Mouse (Mus musculus) monocyte, adult 2 months (primary cell): Measurements from ENCODE around the gene Ptprm.

Experiments
- DNase-seq, 2 experiments: peaks; one replicate each; pipeline ENCODE4 v3.0.0; 2022; ENCODE audit warnings: low spot score in 2 of 2, low read depth in 1 of 2

The Ptprm gene

GRCm38 (mm10) chr17:66743321-66743720, 610.9 kb downstream of the Ptprm start:
- no peak for DNase-seq

DNA sequence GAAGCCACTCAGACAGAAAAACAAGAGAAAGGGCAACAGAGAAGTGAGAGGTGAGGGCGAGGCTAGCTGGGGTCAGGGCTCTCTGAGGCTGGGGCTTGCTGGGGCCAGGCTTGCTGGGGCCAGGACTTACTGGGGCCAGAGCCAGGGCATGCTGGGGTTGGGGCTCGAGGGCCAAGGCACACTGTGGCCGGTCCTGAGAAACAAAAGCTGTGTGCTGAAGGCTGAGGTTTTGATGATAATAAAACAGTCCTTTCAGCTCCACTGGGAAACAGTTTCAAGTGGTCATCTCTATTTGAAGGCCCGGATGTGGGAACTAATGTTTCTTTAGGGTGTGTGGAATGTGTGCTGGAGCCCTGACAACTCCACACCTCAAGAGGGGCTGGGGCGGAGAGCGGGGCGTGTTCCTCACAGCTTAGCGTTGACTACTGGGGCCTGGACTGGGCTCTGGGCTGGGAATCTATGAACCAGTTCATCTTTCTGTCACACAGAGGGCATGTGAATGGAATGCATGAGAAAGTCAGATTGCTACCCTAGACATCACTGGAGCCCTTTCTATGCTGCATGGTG, 615.4 kb downstream of the Ptprm start:
- no peak for DNase-seq

DNA sequence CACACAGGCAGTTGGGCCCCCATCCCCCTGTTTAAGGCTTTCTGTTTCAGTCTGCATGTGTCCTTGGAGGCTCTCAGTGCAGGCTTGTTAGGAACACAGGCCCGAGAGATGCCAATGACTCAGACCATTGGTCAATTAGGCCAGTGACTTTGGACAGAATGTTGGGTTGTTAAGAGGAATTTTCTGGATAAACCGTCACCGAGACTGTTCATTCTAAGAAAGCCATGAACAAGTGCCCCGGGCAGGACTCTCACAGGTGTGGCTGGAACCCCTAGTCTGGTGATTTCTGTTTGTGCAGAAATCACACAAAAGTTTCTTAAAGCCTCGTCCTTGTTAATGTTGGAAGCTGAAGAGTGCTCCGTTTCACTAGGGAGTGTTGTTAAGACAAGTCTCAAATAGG, 615.9 kb downstream of the Ptprm start:
- DNase-seq, result no peak

DNA sequence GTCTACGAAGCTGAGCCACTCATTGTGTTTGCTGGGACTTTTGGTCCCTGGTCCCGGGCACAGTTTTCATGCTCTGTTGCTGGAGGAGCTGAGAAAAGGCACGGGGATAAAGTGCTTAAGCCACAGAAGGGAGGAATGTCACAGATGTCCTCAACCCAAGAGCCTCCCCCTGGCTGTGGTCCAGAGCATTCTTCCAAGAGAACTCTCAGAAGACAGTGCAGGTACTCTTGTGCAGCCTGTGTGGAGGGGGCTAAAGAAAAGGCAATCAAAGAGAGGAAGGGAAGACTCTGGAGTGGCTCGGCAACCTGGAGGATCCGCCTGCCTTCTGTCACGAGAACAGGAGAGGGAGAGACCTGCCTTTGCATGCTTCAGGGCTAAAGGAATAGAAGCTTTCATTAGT, 617.8 kb downstream of the Ptprm start:
- no peak for DNase-seq

GRCm38 (mm10) chr17:66733541-66733940, 620.7 kb downstream of the Ptprm start:
- no peak for DNase-seq

DNA sequence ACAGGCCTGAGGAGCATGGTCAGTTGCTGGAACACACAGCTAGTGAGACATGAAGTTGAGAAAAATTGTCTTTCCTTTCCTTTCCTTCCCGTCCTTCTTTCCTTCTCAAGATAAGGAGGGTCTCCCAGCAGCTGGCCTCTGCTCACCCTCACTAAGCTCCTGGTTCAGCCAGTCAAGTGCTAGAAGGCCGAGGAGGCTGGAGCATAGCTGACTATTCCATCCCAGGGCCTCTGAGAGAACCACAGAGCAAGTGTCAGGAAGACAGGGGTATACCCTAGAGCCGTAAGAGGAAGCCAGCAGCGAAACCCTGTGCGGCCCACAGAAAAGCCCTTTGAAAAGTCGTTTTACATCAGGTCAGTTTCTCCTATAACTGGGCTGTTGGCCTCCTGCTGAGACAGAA, 624.3 kb downstream of the Ptprm start:
- no peak for DNase-seq

- no peak for DNase-seq
Observed at GRCm38 (mm10) chr17:66720992-66721351, 633.3 kb downstream of the Ptprm start.

DNA sequence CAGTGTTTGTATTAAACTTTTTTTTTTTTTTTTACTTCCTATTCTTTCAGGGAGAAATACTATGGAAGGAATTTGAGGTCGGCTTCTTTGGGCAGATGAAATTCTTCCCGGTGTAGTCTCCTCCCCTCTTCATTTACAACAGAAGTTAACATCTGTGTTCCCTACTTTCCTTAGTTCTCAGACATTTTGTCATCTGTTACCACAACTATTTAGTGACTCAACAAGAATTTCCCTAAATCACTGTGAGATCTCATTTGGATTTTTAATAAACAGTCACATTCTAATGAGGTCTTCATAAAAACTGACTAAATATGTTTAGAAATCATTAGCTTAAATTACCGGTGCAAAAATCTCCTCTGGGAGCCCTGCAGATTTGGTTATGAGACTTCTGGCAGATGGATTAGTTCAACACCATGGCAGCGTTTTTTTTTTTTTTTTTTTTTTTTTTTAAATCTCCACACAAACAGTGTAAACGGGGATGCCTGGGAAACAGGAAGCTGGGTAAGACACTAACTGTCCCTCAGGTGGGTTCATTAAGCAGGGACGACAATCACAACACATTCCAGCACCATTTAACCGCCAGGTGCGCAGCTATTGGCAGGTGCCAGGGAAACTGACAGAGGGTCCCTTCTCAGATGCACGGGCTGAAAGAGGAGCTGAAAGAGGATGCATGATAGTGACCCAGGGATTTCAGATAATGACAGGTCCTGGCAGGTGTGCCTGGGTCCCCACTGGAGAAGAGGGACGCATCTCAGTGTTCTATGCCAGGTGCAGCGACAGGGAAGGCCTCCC, 633.9 kb downstream of the Ptprm start:
- DNase-seq, result no peak

DNA sequence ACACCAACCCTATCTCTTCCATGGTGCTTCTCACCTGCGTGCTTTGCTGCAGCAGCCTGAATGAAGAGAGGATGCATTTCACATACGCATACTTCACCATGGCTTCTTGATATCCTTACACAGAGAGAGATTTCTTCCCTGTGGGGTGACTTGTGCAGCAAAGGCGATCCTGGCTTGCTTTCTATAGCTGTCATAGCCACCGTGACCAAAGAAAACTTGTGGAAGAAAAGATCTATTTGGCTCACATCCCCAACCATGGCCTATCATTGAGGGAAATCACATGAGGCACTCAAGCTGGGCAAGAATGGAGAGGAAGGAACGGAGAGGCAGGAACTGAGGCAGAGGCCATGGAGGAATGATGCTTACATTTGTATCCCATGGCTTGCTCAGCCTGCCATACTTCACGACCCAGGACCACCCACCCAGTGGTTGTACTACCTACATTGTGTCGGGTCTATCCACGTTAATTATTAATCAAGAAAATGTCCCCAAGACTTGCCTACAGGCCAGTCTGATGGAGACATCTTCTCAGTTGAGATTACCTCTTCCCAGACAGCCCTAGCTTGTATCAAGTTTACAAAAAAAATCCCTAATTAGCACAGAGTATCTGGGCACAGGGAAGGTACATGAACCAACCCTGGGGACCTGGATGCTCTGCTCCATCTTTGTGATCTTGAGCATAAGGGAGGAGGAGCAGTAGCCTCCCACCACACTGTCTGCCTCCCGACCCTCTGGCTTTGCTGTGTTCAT, 641.6 kb downstream of the Ptprm start:
- DNase-seq, result no peak

DNA sequence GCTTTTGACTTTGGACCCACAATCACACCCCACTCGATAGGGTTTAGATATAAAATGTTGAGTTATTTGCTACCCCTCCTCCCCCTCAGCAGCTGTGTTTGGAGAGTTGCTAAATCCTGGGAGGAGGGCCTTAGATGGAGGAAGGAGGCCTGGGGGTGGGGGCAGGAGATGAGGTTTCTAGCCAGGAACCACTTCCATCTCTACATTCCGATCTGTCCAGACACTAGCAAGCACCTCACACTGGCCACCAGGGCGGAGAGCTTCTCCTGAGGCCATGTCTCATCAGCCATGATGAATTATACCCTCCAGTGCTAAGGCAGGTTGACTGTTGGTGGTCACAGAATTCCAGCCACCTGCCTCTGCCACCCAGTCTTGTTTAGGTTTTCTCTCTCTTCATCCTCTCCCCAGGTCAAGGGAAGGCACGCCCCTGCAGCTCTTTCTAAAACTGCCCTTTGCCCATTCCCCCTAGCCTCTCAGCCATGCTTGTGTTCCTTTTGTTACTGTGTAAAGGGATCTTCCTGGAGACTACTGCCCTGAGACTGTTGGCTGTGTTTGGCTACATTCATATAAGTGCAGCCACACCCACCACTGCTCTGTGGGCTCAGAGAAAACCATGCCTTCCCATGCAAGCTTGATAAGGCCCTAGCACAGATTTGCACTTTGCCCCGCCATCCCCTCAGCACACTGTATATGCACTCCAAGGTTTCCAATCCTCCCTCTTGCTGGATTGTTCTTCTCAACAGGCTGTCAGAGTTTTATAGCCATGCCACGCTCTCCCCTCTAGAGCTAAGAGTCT, 642.8 kb downstream of the Ptprm start:
- no peak for DNase-seq

- no peak for DNase-seq
Observed at GRCm38 (mm10) chr17:66710568-66710967, 643.7 kb downstream of the Ptprm start.

DNA sequence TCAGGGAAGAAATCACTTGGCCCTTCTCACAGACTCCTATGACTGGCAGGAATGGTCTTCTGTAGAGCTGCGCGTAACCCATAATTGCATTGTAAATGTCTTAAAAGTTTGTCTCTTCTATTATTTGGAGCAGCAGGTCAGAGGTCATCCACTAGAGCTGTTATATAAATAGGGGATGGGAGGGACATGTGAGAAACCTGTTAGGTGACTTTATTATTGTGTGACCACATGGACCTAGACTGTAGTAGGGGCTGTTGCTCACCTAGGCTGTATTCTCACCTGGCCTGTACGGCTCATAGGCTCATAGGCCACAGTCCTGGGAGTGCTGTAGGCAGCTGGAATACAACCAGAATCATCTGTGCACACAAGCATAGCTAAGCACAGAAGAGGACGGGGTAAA, 645.5 kb downstream of the Ptprm start:
- no peak for DNase-seq

- DNase-seq, result no peak
Observed at GRCm38 (mm10) chr17:66707684-66708083, 646.6 kb downstream of the Ptprm start.

- no peak for DNase-seq
Observed at GRCm38 (mm10) chr17:66701358-66702184, 652.7 kb downstream of the Ptprm start.

DNA sequence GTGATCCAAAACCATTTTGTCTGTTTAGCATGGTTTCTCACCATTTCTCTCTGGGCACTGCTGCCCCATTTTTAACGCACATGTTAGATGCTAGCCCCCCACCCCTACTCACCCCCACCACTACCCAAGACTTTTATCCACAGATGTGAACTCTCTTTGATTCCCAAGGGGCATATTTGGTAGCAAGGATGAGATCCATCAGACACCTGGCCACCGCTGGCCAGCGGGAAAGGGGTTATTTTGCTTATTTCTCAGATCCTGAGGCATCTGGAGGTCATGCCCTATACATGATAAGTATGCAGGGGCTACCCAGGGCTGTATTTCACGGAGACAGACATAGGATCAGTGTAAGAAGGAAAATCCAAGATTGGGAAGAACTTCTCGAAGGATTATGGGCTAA, 654.4 kb downstream of the Ptprm start:
- no peak for DNase-seq

- DNase-seq, result no peak
Observed at GRCm38 (mm10) chr17:66697650-66698049, 656.6 kb downstream of the Ptprm start.

DNA sequence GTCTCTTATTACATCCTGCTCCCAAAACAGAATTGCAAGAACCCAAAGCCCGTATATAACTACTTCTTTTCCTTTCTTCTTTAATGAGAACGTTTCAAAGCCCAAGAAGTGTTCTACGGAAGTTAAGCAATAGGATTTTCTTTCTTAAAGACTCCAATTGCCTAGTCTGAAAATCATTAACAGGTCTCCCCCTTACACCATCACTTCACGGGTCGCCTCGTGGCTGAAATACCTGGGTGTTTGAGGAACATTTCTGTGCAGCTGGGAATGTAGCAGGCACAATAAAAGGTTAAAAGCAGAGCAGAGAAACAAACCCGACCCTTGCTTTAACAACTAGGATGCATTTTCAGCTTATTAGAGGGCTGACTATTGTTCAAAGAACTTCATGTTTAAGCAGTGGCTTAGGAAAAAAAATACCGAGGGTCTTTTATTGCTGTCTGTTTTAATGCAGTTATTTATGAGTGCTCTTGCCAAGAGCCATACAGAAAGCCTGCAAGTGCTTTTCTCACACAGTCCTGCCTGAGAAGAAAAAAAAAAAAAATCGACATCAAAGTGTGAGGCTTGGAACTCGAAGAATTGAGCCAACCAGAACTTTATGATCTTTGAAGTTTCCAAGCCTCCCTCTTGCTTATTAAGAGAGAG, 657.6 kb downstream of the Ptprm start:
- no peak for DNase-seq

DNA sequence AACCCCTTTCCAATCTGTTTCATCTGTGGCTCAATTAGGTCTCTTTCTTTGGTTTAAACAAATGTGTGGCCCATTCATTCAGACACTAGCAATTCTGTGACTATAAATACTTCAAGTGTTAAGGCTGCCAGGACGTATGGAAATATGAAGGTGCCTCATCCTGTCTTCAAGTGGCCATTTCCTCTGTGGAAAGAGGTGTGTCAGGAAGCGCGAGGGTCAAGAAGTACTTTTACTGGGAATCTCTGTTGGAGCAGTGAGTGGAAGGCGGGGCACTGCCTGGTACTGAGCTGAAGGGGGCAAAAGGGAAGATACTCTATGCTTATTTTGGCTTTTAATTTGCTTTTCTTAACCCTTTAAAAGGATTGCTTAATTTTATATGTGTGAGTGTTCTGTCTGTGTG, 659.9 kb downstream of the Ptprm start:
- no peak for DNase-seq

- DNase-seq, result no peak
Observed at GRCm38 (mm10) chr17:66693676-66694304, 660.5 kb downstream of the Ptprm start.
